Mouse (Mus musculus): ENCODE results near the gene Capn1. TPM values are rescaled to one million over a fixed set of nuclear protein-coding genes. Genes with fewer than 3 reads are reported as not detected.

The Capn1 gene
- polyA plus RNA-seq, 1 experiment = 110 TPM

- Histone ChIP-seq H3K79me2 (ENCODE audit: control insufficient read depth, insufficient read depth) (no peaks in the 10 kb centered on the region), H3ac (ENCODE audit: control insufficient read depth, insufficient read length) (no peak overlapping the region), H3K27me3 (ENCODE audit: control insufficient read depth, insufficient read depth, insufficient read length) (no peaks in the 10 kb centered on the region), H3K4me2 (ENCODE audit: low read depth) (no peak overlapping the region), H3K36me3 (ENCODE audit: control insufficient read depth, insufficient read depth) (no peaks in the 10 kb centered on the region), H3K4me3 (no peak overlapping the region)
- no peak for TF ChIP-seq SRF (IDR thresholded peaks at IDR 0.05; ENCODE audit: control insufficient read depth, insufficient read length, low read depth)
- TF ChIP-seq TCF3 (IDR thresholded peaks at IDR 0.05; ENCODE audit: insufficient read length, low read depth) = no peak
- TF ChIP-seq TCF12 (IDR thresholded peaks at IDR 0.05; ENCODE audit: insufficient read depth, poor library complexity, severe bottlenecking) = no peak
- TF ChIP-seq MAX (IDR thresholded peaks at IDR 0.05; ENCODE audit: low read depth) = no peak
- TF ChIP-seq MYOD1 (IDR thresholded peaks at IDR 0.05; ENCODE audit: control insufficient read depth in 1 of 3, insufficient read length in 2 of 3, low read depth in 2 of 3) = no peak
- no peak for TF ChIP-seq E2F4 (IDR thresholded peaks at IDR 0.05; ENCODE audit: insufficient read depth)
- no peak for TF ChIP-seq MYOG (IDR thresholded peaks at IDR 0.05; ENCODE audit: control insufficient read depth in 1 of 3, insufficient read depth in 1 of 3, insufficient read length in 2 of 3, low read depth in 2 of 3)
- no peak for TF ChIP-seq POLR2AphosphoS2 (IDR thresholded peaks at IDR 0.05; ENCODE audit: insufficient read length, low read depth)
- no peak for TF ChIP-seq REST (IDR thresholded peaks at IDR 0.05; ENCODE audit: insufficient read depth, insufficient read length)
- TF ChIP-seq CEBPB (IDR thresholded peaks at IDR 0.05; ENCODE audit: insufficient read depth, poor library complexity, severe bottlenecking) = no peak
- TF ChIP-seq POLR2A (IDR thresholded peaks at IDR 0.05; ENCODE audit: insufficient read length, low read depth) = no peak
- no peak for TF ChIP-seq USF1 (IDR thresholded peaks at IDR 0.05; ENCODE audit: low read depth)
These were observed 40.0 kb downstream of the Capn1 start for GRCm38 (mm10) chr19:5975676-5976075.

GRCm38 (mm10) chr19:5975112-5975511 is 40.6 kb downstream of the Capn1 start:
- no peak for TF ChIP-seq POLR2AphosphoS2 (IDR thresholded peaks at IDR 0.05; ENCODE audit: insufficient read length, low read depth)
- no peak for TF ChIP-seq SRF (IDR thresholded peaks at IDR 0.05; ENCODE audit: control insufficient read depth, insufficient read length, low read depth)
- no peak for TF ChIP-seq TCF3 (IDR thresholded peaks at IDR 0.05; ENCODE audit: insufficient read length, low read depth)
- no peak for TF ChIP-seq MYOD1 (IDR thresholded peaks at IDR 0.05; ENCODE audit: control insufficient read depth in 1 of 3, insufficient read length in 2 of 3, low read depth in 2 of 3)
- TF ChIP-seq MAX (IDR thresholded peaks at IDR 0.05; ENCODE audit: low read depth) = no peak

GRCm38 (mm10) chr19:5967664-5968063 is 48.0 kb downstream of the Capn1 start:
- Histone ChIP-seq H3K27me3 (ENCODE audit: control insufficient read depth, insufficient read depth, insufficient read length) (no peaks in the 10 kb centered on the region), H3ac (ENCODE audit: control insufficient read depth, insufficient read length) (no peak overlapping the region), H3K4me3 (no peak overlapping the region), H3K4me2 (ENCODE audit: low read depth) (no peak overlapping the region), H3K36me3 (ENCODE audit: control insufficient read depth, insufficient read depth) (no peaks in the 10 kb centered on the region), H3K79me2 (ENCODE audit: control insufficient read depth, insufficient read depth) (peaks cover 5% of the 10 kb centered on the region)
- TF ChIP-seq MYOD1 (IDR thresholded peaks at IDR 0.05; ENCODE audit: control insufficient read depth in 1 of 3, insufficient read length in 2 of 3, low read depth in 2 of 3) (no peak), SRF (IDR thresholded peaks at IDR 0.05; ENCODE audit: control insufficient read depth, insufficient read length, low read depth) (no peak), TCF3 (IDR thresholded peaks at IDR 0.05; ENCODE audit: insufficient read length, low read depth) (no peak), POLR2AphosphoS2 (IDR thresholded peaks at IDR 0.05; ENCODE audit: insufficient read length, low read depth) (no peak), REST (IDR thresholded peaks at IDR 0.05; ENCODE audit: insufficient read depth, insufficient read length) (no peak), CEBPB (IDR thresholded peaks at IDR 0.05; ENCODE audit: insufficient read depth, poor library complexity, severe bottlenecking) (no peak), POLR2A (IDR thresholded peaks at IDR 0.05; ENCODE audit: insufficient read length, low read depth) (no peak), MYOG (IDR thresholded peaks at IDR 0.05; ENCODE audit: control insufficient read depth in 1 of 3, insufficient read depth in 1 of 3, insufficient read length in 2 of 3, low read depth in 2 of 3) (no peak)

More at GRCm38 (mm10) chr19:5975112-5975511, 40.6 kb downstream of the Capn1 start:
- Histone ChIP-seq H3K4me3 (no peak overlapping the region), H3K36me3 (ENCODE audit: control insufficient read depth, insufficient read depth) (no peaks in the 10 kb centered on the region), H3K4me2 (ENCODE audit: low read depth) (no peak overlapping the region), H3ac (ENCODE audit: control insufficient read depth, insufficient read length) (no peak overlapping the region), H3K27me3 (ENCODE audit: control insufficient read depth, insufficient read depth, insufficient read length) (no peaks in the 10 kb centered on the region), H3K79me2 (ENCODE audit: control insufficient read depth, insufficient read depth) (no peaks in the 10 kb centered on the region)

- peaks cover 5% of the 10 kb centered on the region for H3K79me2 ChIP-seq (ENCODE audit: control insufficient read depth, insufficient read depth)
- H3K4me2 ChIP-seq (ENCODE audit: low read depth) = no peak overlapping the region
- no peaks in the 10 kb centered on the region for H3K36me3 ChIP-seq (ENCODE audit: control insufficient read depth, insufficient read depth)
- no peaks in the 10 kb centered on the region for H3K27me3 ChIP-seq (ENCODE audit: control insufficient read depth, insufficient read depth, insufficient read length)
- TF ChIP-seq MAX (IDR thresholded peaks at IDR 0.05; ENCODE audit: low read depth) (no peak), USF1 (IDR thresholded peaks at IDR 0.05; ENCODE audit: low read depth) (no peak), TCF12 (IDR thresholded peaks at IDR 0.05; ENCODE audit: insufficient read depth, poor library complexity, severe bottlenecking) (no peak), CEBPB (IDR thresholded peaks at IDR 0.05; ENCODE audit: insufficient read depth, poor library complexity, severe bottlenecking) (no peak), POLR2A (IDR thresholded peaks at IDR 0.05; ENCODE audit: insufficient read length, low read depth) (no peak), MYOG (IDR thresholded peaks at IDR 0.05; ENCODE audit: control insufficient read depth in 1 of 3, insufficient read depth in 1 of 3, insufficient read length in 2 of 3, low read depth in 2 of 3) (no peak), POLR2AphosphoS2 (IDR thresholded peaks at IDR 0.05; ENCODE audit: insufficient read length, low read depth) (no peak), E2F4 (IDR thresholded peaks at IDR 0.05; ENCODE audit: insufficient read depth) (no peak), REST (IDR thresholded peaks at IDR 0.05; ENCODE audit: insufficient read depth, insufficient read length) (no peak), MYOD1 (IDR thresholded peaks at IDR 0.05; ENCODE audit: control insufficient read depth in 1 of 3, insufficient read length in 2 of 3, low read depth in 2 of 3) (no peak), TCF3 (IDR thresholded peaks at IDR 0.05; ENCODE audit: insufficient read length, low read depth) (no peak), SRF (IDR thresholded peaks at IDR 0.05; ENCODE audit: control insufficient read depth, insufficient read length, low read depth) (no peak)
- H3ac ChIP-seq (ENCODE audit: control insufficient read depth, insufficient read length) = no peak overlapping the region
- H3K4me3 ChIP-seq = no peak overlapping the region
These were observed 48.9 kb downstream of the Capn1 start for GRCm38 (mm10) chr19:5966786-5967185.

GRCm38 (mm10) chr19:5965910-5966309 is 49.8 kb downstream of the Capn1 start:
- Histone ChIP-seq H3K79me2 (ENCODE audit: control insufficient read depth, insufficient read depth) (peaks cover 5% of the 10 kb centered on the region), H3K4me2 (ENCODE audit: low read depth) (no peak overlapping the region), H3K4me3 (no peak overlapping the region), H3ac (ENCODE audit: control insufficient read depth, insufficient read length) (no peak overlapping the region), H3K36me3 (ENCODE audit: control insufficient read depth, insufficient read depth) (no peaks in the 10 kb centered on the region), H3K27me3 (ENCODE audit: control insufficient read depth, insufficient read depth, insufficient read length) (no peaks in the 10 kb centered on the region)
- TF ChIP-seq POLR2A (IDR thresholded peaks at IDR 0.05; ENCODE audit: insufficient read length, low read depth) (no peak), CEBPB (IDR thresholded peaks at IDR 0.05; ENCODE audit: insufficient read depth, poor library complexity, severe bottlenecking) (no peak), POLR2AphosphoS2 (IDR thresholded peaks at IDR 0.05; ENCODE audit: insufficient read length, low read depth) (no peak), SRF (IDR thresholded peaks at IDR 0.05; ENCODE audit: control insufficient read depth, insufficient read length, low read depth) (no peak), TCF12 (IDR thresholded peaks at IDR 0.05; ENCODE audit: insufficient read depth, poor library complexity, severe bottlenecking) (no peak), MAX (IDR thresholded peaks at IDR 0.05; ENCODE audit: low read depth) (no peak), MYOD1 (IDR thresholded peaks at IDR 0.05; ENCODE audit: control insufficient read depth in 1 of 3, insufficient read length in 2 of 3, low read depth in 2 of 3) (no peak), USF1 (IDR thresholded peaks at IDR 0.05; ENCODE audit: low read depth) (no peak), E2F4 (IDR thresholded peaks at IDR 0.05; ENCODE audit: insufficient read depth) (no peak), MYOG (IDR thresholded peaks at IDR 0.05; ENCODE audit: control insufficient read depth in 1 of 3, insufficient read depth in 1 of 3, insufficient read length in 2 of 3, low read depth in 2 of 3) (no peak)

Data from myocyte (in vitro differentiated cells).